Mouse (Mus musculus): ENCODE measurements around the gene Rassf7. TPM values are rescaled to one million over a fixed set of nuclear protein-coding genes. Genes with fewer than 3 reads are reported as not detected.
A peak's percentile ranks its signal among the peaks of the same experiment; 100 is the strongest.

Rassf7 gene
- polyA plus RNA-seq, 1 experiment from 2014 or later: 57.2 TPM

GRCm38 (mm10) chr7:141193348-141193856 is 22.3 kb upstream of the Rassf7 start:
- H3K27ac ChIP-seq (ENCODE audit: low read length): peak overlapping the region; percentile 90
- under 1% methylated on average over 25 of the region's 43 CpGs for WGBS
- no peaks in the 10 kb centered on the region for H3K27me3 ChIP-seq (ENCODE audit: control insufficient read depth, insufficient read depth, low read length)
- peak overlapping the region; percentile 96 for H3K4me2 ChIP-seq (replicated peaks; ENCODE audit: low read depth, low read length)
- peaks cover 7% of the 10 kb centered on the region for H3K4me1 ChIP-seq (ENCODE audit: control insufficient read depth, insufficient read depth, low read length)
- H3K9ac ChIP-seq (replicated peaks; ENCODE audit: low read depth, low read length): peak overlapping the region; percentile 91
- no peak; the same call in 1 of the 2 replicates for ATAC-seq (ENCODE audit: insufficient number of reproducible peaks, insufficient read depth, low FRiP score, low read depth)
- peak overlapping the region; percentile 89 for H3K4me3 ChIP-seq (ENCODE audit: low read depth, low read length)
- H3K36me3 ChIP-seq (ENCODE audit: control insufficient read depth, insufficient read depth, low read length): peaks cover 32% of the 10 kb centered on the region
- H3K9me3 ChIP-seq (ENCODE audit: control insufficient read depth, low read depth, low read length): no peaks in the 10 kb centered on the region

GRCm38 (mm10) chr7:141193948-141194347 is 21.7 kb upstream of the Rassf7 start, which contains the start of the genes Hras and Lrrc56:
Gene Hras (minus strand): TSS chr7:141194005.
Gene Lrrc56 (plus strand): TSS chr7:141194157.
- Histone ChIP-seq H3K9ac (replicated peaks; ENCODE audit: low read depth, low read length) (peak within 1 kb of the TSS; percentile 91), H3K27me3 (ENCODE audit: control insufficient read depth, insufficient read depth, low read length) (no peaks in the 10 kb centered on the region), H3K4me1 (ENCODE audit: control insufficient read depth, insufficient read depth, low read length) (peaks cover 7% of the 10 kb centered on the region), H3K36me3 (ENCODE audit: control insufficient read depth, insufficient read depth, low read length) (peaks cover 32% of the 10 kb centered on the region), H3K4me3 (ENCODE audit: low read depth, low read length) (peak within 1 kb of the TSS; percentile 89), H3K4me2 (replicated peaks; ENCODE audit: low read depth, low read length) (peak within 1 kb of the TSS; percentile 96), H3K27ac (ENCODE audit: low read length) (peak within 1 kb of the TSS; percentile 90), H3K9me3 (ENCODE audit: control insufficient read depth, low read depth, low read length) (no peaks in the 10 kb centered on the region)
- WGBS: under 1% methylated on average over 38 of the region's 39 CpGs
- ATAC-seq (ENCODE audit: insufficient number of reproducible peaks, insufficient read depth, low FRiP score, low read depth): peak; percentile 96

GRCm38 (mm10) chr7:141194409-141194808 is 21.3 kb upstream of the Rassf7 start:
- WGBS: 1% methylated on average over 23 of the region's 23 CpGs
- no peak for ATAC-seq (ENCODE audit: insufficient number of reproducible peaks, insufficient read depth, low FRiP score, low read depth)
- H3K4me1 ChIP-seq (ENCODE audit: control insufficient read depth, insufficient read depth, low read length): peaks cover 7% of the 10 kb centered on the region

GRCm38 (mm10) chr7:141194830-141195229 is 20.8 kb upstream of the Rassf7 start:
- peaks cover 25% of the 10 kb centered on the region for H3K36me3 ChIP-seq (ENCODE audit: control insufficient read depth, insufficient read depth, low read length)
- under 1% methylated on average over 28 of the region's 28 CpGs for WGBS
- peak overlapping the region; percentile 89 for H3K4me3 ChIP-seq (ENCODE audit: low read depth, low read length)
- ATAC-seq (ENCODE audit: insufficient number of reproducible peaks, insufficient read depth, low FRiP score, low read depth): peak; percentile 8; the same call in 1 of the 2 replicates
- H3K9me3 ChIP-seq (ENCODE audit: control insufficient read depth, low read depth, low read length): no peaks in the 10 kb centered on the region
- H3K27me3 ChIP-seq (ENCODE audit: control insufficient read depth, insufficient read depth, low read length): no peaks in the 10 kb centered on the region
- H3K4me1 ChIP-seq (ENCODE audit: control insufficient read depth, insufficient read depth, low read length): peaks cover 7% of the 10 kb centered on the region
- H3K27ac ChIP-seq (ENCODE audit: low read length): peak overlapping the region; percentile 83; the same call in 1 of the 2 replicates
- H3K4me2 ChIP-seq (replicated peaks; ENCODE audit: low read depth, low read length): peak overlapping the region; percentile 85
- peak overlapping the region; percentile 45 for H3K9ac ChIP-seq (replicated peaks; ENCODE audit: low read depth, low read length)

More at GRCm38 (mm10) chr7:141194409-141194808, 21.3 kb upstream of the Rassf7 start:
- H3K9me3 ChIP-seq (ENCODE audit: control insufficient read depth, low read depth, low read length): no peaks in the 10 kb centered on the region
- H3K9ac ChIP-seq (replicated peaks; ENCODE audit: low read depth, low read length): peak overlapping the region; percentile 45
- peak overlapping the region; percentile 85 for H3K4me2 ChIP-seq (replicated peaks; ENCODE audit: low read depth, low read length)
- H3K4me3 ChIP-seq (ENCODE audit: low read depth, low read length): peak overlapping the region; percentile 89
- H3K36me3 ChIP-seq (ENCODE audit: control insufficient read depth, insufficient read depth, low read length): peaks cover 29% of the 10 kb centered on the region
- peak overlapping the region; percentile 83 for H3K27ac ChIP-seq (ENCODE audit: low read length)
- H3K27me3 ChIP-seq (ENCODE audit: control insufficient read depth, insufficient read depth, low read length): no peaks in the 10 kb centered on the region

GRCm38 (mm10) chr7:141195754-141196153 is 19.9 kb upstream of the Rassf7 start:
- Histone ChIP-seq H3K4me3 (ENCODE audit: low read depth, low read length) (no peak overlapping the region), H3K27me3 (ENCODE audit: control insufficient read depth, insufficient read depth, low read length) (no peaks in the 10 kb centered on the region), H3K4me2 (replicated peaks; ENCODE audit: low read depth, low read length) (no peak overlapping the region), H3K9ac (replicated peaks; ENCODE audit: low read depth, low read length) (no peak overlapping the region), H3K9me3 (ENCODE audit: control insufficient read depth, low read depth, low read length) (no peaks in the 10 kb centered on the region), H3K4me1 (ENCODE audit: control insufficient read depth, insufficient read depth, low read length) (peaks cover 7% of the 10 kb centered on the region), H3K27ac (ENCODE audit: low read length) (no peak overlapping the region), H3K36me3 (ENCODE audit: control insufficient read depth, insufficient read depth, low read length) (peaks cover 16% of the 10 kb centered on the region)
- ATAC-seq (ENCODE audit: insufficient number of reproducible peaks, insufficient read depth, low FRiP score, low read depth): no peak
- WGBS: 81% methylated on average over 2 of the region's 2 CpGs

- H3K4me1 ChIP-seq (ENCODE audit: control insufficient read depth, insufficient read depth, low read length): peaks cover 7% of the 10 kb centered on the region
- no peak for ATAC-seq (ENCODE audit: insufficient number of reproducible peaks, insufficient read depth, low FRiP score, low read depth)
- no peak overlapping the region for H3K27ac ChIP-seq (ENCODE audit: low read length)
- no peaks in the 10 kb centered on the region for H3K9me3 ChIP-seq (ENCODE audit: control insufficient read depth, low read depth, low read length)
- peaks cover 6% of the 10 kb centered on the region for H3K36me3 ChIP-seq (ENCODE audit: control insufficient read depth, insufficient read depth, low read length)
- H3K4me3 ChIP-seq (ENCODE audit: low read depth, low read length): no peak overlapping the region
- no peak overlapping the region for H3K4me2 ChIP-seq (replicated peaks; ENCODE audit: low read depth, low read length)
- H3K27me3 ChIP-seq (ENCODE audit: control insufficient read depth, insufficient read depth, low read length): no peaks in the 10 kb centered on the region
- no peak overlapping the region for H3K9ac ChIP-seq (replicated peaks; ENCODE audit: low read depth, low read length)
- 92% methylated on average over 8 of the region's 8 CpGs for WGBS
Measured at GRCm38 (mm10) chr7:141196619-141197282, 18.9 kb upstream of the Rassf7 start.

- 88% methylated on average over 4 of the region's 4 CpGs for WGBS
- Histone ChIP-seq H3K4me1 (ENCODE audit: control insufficient read depth, insufficient read depth, low read length) (no peaks in the 10 kb centered on the region), H3K27me3 (ENCODE audit: control insufficient read depth, insufficient read depth, low read length) (no peaks in the 10 kb centered on the region), H3K9ac (replicated peaks; ENCODE audit: low read depth, low read length) (no peak overlapping the region), H3K4me3 (ENCODE audit: low read depth, low read length) (no peak overlapping the region), H3K9me3 (ENCODE audit: control insufficient read depth, low read depth, low read length) (no peaks in the 10 kb centered on the region), H3K36me3 (ENCODE audit: control insufficient read depth, insufficient read depth, low read length) (no peaks in the 10 kb centered on the region), H3K27ac (ENCODE audit: low read length) (no peak overlapping the region), H3K4me2 (replicated peaks; ENCODE audit: low read depth, low read length) (no peak overlapping the region)
- no peak for ATAC-seq (ENCODE audit: insufficient number of reproducible peaks, insufficient read depth, low FRiP score, low read depth)
Measured at GRCm38 (mm10) chr7:141198121-141198520, 17.5 kb upstream of the Rassf7 start.

GRCm38 (mm10) chr7:141204546-141204945 is 11.1 kb upstream of the Rassf7 start:
- Histone ChIP-seq H3K9me3 (ENCODE audit: control insufficient read depth, low read depth, low read length) (no peaks in the 10 kb centered on the region), H3K36me3 (ENCODE audit: control insufficient read depth, insufficient read depth, low read length) (no peaks in the 10 kb centered on the region), H3K27me3 (ENCODE audit: control insufficient read depth, insufficient read depth, low read length) (no peaks in the 10 kb centered on the region), H3K4me2 (replicated peaks; ENCODE audit: low read depth, low read length) (no peak overlapping the region), H3K4me1 (ENCODE audit: control insufficient read depth, insufficient read depth, low read length) (no peaks in the 10 kb centered on the region), H3K27ac (ENCODE audit: low read length) (no peak overlapping the region), H3K4me3 (ENCODE audit: low read depth, low read length) (no peak overlapping the region), H3K9ac (replicated peaks; ENCODE audit: low read depth, low read length) (no peak overlapping the region)
- WGBS: 78% methylated on average over 3 of the region's 3 CpGs
- no peak for ATAC-seq (ENCODE audit: insufficient number of reproducible peaks, insufficient read depth, low FRiP score, low read depth)
